Mouse (Mus musculus) induced T-regulatory cell, adult 2 months (primary cell): ENCODE measurements around the gene Asb2.
A peak's percentile ranks its signal among the peaks of the same experiment; 100 is the strongest.

Experiments
- DNase-seq: peaks from one replicate; pipeline ENCODE4 v3.0.0-alpha.2; 2012; ENCODE audit warnings: low read depth

The Asb2 gene

DNA sequence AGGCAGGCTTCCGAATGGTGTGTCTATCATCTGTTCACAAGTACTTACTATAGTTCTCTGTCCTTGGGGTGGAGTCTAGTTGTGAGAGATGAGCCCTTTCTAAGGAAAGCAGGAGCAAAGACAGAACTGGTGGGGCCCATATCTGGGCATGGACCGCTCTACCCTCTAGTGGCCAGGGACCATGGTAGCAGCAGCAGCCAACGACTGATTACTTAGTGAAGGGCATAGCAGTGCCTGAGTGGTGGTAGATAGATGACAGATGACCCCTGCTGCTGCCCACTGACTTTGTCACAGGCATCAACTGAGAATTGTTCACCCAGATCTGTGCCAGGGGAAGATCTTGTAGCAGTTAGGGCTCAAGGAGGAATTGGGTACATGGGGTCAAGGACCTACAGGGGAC, 33.0 kb downstream of the Asb2 start:
- DNase-seq: no peak

DNA sequence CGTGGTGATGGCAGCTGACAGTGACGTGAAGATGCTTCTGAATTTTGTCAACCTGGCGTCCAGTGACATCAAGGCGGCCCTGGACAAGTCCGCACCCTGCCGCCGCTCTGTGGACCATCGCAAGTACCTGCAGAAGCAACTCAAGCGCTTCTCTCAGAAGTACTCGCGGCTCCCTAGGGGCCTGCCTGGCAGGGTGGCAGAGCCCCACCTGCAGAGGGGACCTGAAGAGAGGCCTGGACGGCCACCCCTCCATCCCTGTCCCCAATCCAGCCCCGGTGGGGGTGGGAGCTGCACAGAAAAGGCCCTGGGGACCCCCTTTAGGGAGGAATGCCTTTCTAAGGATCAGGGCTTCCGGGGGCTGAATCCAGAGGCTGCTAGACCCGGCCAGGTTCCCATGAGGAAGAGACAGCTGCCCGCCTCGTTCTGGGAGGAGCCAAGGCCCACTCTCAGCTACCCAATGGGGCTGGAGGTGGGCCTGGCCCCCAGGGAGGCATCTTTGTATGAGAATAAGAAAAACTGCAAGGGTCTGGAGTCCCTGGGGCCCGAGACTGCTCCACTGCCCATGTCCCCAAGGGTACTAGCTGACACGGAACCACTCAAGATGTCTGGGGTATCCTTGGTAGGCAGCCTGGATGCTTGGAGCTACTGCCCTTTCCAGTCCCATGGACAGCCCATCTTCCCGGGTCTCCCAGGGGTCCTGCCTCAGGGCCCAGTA, 39.8 kb downstream of the Asb2 start:
- DNase-seq: no peak

DNA sequence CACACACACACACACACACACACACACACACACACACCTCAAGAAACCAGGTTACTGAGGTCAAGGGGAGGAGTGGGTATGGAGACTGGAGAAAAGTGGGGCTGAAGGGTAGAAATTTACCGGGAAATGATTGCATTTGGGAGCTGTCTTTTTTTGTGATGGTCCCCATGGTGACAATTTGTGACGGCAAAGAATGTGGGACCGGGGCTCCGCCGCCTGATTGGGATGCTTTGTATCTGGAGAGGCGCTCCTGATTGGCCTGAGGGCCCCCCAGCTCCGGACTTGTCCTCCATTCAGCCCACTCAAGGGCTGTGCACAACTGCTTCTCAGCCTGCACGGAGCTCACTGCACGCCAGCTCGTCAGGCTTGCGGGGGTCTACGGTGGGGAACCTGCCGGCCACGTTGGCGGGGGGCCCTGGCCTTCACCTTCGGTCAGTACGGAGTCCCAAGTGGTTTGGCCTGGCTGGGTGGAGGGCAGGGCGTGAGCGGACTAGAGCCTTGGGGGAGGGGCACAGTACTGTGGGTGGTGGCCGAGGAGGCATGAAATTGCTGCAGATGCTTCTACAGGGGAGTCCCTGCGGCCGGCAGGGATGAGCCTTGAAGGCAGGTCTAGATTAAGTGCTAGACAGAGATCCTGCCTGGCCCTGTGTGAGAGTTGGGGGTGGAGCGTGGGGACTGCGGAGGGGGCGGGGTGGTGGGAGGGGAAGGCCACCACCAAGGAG, 41.0 kb downstream of the Asb2 start:
- no peak for DNase-seq

DNA sequence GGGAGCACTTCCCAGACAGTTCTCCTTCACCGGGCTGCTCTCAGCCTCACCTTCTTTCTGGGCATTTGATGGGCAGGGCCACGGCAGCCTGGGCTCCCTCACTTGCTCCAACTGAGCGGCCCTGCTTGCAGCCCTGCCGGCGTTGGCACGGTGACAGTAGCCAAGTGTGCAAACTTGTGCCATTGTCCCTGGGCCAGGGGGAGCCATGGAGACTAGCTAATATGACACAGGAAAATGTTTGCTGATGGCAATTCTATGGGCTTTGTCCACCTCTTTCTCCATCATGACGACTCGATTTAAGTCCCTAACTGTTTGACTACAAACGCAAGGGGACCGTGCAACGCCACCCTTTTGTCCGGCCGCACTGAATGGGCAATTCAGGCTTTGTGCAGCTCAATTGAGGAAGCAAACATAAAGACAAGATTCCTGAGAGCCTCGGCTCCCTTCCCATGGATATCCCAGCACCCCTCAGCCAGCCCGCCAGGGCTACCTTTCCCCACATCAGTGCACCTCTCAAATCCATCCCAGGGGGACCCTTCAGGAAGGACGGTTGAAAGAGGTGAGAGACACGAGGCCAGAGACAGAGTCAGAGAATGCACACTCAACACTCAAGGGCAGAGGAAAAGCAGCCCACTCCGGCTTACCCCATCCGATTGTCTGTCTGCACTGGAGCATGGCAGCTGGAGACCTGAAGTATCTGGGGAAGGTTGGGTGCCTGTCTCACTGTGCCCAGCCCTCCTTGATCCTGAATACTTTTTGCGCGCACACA, 41.7 kb downstream of the Asb2 start:
- no peak for DNase-seq

DNA sequence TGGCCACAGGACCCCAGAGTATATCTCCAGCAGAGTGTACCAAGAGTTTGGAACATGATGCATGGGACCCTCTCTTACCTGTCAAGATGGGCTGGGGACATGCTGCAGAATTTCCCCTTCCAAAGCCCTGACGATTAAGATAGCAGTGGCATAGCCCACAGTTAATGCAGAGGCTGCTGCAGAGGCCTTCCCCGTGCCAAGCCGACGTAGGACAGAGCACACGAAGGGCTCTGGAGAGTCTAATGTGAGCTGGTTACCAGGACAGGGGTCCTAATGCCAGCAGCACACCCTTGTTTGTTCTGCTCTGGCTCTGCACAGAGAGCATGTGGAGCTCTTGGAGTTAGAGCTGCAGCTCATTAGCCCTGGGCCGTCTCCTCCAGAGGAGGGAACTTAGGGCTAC, 42.5 kb downstream of the Asb2 start:
- no peak for DNase-seq

- DNase-seq: no peak
Observed at GRCm38 (mm10) chr12:103311921-103312320, 43.9 kb downstream of the Asb2 start.

GRCm38 (mm10) chr12:103310744-103311267, 45.0 kb downstream of the Asb2 start, which contains the start of gene Fam181a:
Gene Fam181a (plus strand): TSS chr12:103310975.
- no peak for DNase-seq

DNA sequence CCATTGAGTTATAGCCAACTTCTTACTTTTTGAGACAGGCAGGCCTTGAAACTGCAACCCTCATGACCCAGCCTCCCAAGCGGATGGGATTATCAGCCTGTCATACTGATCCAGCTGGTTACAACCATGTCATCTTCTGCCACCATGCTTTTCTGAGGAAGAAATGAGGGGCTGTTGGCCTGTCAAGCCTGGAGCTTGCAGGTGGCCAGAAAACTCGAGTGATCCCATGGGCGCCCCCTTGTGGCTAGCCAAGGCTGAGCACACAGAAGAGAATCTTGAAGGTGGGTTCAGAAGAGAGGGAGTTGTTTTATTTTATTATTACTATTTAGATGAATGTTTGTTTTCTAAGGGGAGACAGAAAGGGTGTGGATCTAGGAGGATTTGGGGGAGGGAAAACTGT, 49.1 kb downstream of the Asb2 start:
- peak; percentile 65 for DNase-seq

DNA sequence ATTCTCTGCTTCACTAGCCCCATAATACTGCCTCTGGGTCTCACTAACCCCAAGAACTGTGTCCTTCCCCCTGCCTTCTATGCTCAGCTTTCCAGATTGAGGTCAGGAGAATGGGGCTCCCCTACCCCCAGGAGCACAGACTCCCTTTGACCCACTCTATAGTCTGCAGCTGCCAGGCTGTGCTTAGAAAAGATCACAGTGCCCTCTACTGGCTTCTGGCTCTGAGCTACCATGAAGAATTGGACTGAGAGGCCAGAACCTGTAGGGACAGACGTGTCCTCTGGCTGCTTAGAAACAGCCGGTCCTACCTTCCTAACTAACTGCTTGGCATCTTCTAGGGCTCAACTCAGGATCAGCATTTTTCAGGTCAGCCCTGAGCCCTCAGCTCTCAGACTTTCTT, 49.6 kb downstream of the Asb2 start:
- peak; percentile 27 for DNase-seq

GRCm38 (mm10) chr12:103302960-103303359, 52.8 kb downstream of the Asb2 start:
- DNase-seq: no peak

GRCm38 (mm10) chr12:103301645-103302044, 54.2 kb downstream of the Asb2 start:
- DNase-seq: peak; percentile 73

DNA sequence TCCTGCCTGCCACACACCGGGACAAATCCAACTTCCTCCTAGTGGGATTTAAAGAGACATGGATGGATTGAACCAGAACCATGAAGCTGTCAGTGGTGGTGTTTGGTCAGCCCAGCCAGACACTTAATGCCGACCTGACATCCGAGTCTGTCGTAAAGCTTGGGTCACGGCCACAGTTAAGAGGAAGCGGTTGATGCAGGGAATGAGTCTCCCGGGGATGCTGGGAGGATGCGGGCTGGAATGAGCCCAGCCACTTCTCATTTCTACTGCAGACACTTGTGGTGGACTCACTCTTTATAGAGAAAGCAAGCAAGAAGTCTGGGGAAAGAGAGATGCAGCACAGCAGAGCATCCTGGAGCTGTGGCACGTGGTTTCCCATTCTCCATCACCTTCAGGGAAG, 55.3 kb downstream of the Asb2 start:
- no peak for DNase-seq

- DNase-seq: no peak
Observed at GRCm38 (mm10) chr12:103296292-103296691, 59.5 kb downstream of the Asb2 start.

DNA sequence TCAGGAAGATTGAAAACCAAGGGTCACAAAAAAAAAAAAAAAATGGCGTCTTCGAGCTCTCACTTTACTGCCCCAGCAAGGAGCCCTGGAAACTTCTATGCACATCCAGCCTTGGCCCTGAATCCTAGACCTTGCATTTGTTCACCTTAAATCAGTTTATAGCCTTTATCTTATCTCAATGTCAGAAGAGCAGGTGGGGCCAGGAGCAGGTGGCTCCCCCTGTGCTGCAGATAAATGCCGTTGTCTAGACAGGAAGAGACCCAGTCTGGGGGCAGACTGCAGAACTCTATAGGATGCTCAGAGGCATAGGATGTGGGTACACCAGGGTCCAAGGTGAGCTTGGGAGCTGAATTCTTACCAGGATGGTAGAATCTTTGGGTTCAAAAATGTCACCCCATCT, 63.4 kb downstream of the Asb2 start:
- DNase-seq: no peak

- no peak for DNase-seq
Observed at GRCm38 (mm10) chr12:103287276-103287675, 68.5 kb downstream of the Asb2 start.

- DNase-seq: no peak
Observed at GRCm38 (mm10) chr12:103283411-103283810, 72.4 kb downstream of the Asb2 start.

GRCm38 (mm10) chr12:103282936-103283335, 72.9 kb downstream of the Asb2 start:
- no peak for DNase-seq

DNA sequence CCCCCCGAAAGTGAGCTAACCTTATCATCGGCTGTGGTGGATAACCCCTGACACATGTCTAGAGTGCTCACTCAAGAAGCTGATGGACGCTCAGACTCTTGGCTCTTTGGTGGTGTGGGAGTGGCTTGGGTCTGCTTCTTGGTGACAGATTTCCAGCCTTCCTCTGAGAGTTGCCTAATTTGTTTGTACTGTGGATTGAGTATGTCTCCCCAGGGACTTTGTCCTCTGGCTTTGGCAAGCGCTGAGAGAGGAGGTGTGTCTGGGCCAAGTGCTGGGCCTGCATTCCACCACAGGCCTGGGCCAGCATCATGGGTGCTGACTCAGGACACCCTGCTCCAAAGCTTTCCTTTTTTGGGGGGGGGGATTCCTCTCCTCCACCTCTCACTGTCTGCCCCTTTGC, 73.9 kb downstream of the Asb2 start:
- DNase-seq: no peak

DNA sequence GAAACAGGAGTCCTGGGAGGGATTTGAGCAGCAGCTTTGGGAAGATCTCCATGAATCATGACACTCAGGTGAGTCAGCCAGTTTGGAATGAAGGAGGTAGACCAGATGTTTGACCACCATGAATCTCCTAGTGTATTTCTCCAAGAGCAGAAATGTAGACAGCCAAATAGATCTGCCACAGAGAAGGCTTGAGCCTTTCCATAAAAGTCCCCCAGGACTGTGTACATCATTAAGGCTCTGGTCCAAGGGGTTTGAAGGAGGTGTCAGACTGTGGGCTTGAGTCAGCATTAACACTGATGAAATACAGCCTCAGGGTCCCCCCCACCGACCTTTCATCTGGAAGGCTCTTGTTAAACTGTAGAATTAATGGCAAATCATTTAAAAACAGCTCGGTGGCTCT, 74.3 kb downstream of the Asb2 start:
- DNase-seq: no peak

- no peak for DNase-seq
Observed at GRCm38 (mm10) chr12:103276422-103276821, 79.4 kb downstream of the Asb2 start.

- DNase-seq: no peak
Observed at GRCm38 (mm10) chr12:103273732-103274131, 82.1 kb downstream of the Asb2 start.

DNA sequence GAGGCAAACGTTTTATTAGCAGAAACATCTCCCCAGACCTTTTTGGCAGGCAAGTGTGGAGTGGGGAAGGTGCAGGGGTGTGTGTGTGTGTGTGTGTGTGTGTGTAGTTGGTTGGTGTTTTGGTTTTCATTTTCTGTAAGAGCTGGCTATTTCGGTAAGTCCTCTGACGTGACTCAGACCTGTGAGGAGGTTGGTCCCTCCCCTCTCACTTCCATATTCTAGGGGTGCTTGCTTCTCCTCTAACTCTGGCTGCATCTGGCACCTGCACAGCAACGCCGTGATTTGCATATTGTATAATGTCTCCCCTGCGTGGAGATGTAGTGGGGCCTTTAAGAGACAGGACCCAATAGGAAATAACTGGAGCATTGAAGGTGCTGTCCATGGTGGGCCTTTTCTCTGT, 82.8 kb downstream of the Asb2 start:
- DNase-seq: no peak

DNA sequence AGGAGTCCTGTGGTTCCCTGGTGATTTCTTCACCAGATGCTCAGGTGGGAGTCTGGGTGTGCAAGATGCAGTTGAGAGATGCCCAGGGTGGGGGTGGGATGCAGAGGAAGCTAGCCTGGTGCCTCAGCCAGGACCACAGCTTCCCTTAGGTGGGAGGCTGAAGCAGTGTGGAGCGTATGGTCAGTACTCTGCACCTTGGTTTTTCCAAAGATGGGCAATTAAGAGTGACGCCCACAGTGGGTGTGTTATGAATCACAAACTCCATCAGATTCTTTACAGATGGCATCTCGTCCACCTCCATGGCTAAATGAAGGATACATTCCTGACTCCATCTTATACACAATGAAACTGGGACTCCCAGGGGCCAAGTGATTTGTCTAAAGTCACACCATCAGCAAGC, 83.6 kb downstream of the Asb2 start:
- DNase-seq: no peak
